Mouse (Mus musculus): Measurements from ENCODE around the gene Tjap1. TPM values are rescaled to one million over a fixed set of nuclear protein-coding genes. Genes with fewer than 3 reads are reported as not detected.
A peak's percentile ranks its signal among the peaks of the same experiment; 100 is the strongest.

The Tjap1 gene
- polyA plus RNA-seq, 1 experiment from 2014 or later: 35.5 TPM

DNA sequence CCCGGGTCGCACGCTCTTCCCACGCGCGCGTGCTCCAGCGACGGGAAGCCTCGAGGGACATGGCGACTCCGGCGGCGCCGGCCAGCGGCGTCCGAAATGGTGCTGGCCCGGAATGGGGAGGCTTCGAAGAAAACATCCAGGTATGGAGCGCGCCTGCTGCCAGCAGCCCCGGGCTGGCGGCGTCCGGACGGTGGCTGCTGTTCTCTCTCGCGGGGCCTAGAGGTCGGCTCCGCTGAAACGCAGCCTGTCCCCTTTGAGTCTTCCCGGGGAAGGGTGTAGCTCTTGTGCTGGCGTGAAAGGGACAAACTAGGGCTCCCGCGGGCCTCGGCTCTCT lies 34.7 kb downstream of the Tjap1 start:
- no peaks in the 10 kb centered on the region for H3K9me3 ChIP-seq (ENCODE audit: control insufficient read depth, low read length)
- WGBS: under 1% methylated on average over 37 of the region's 37 CpGs
- peaks cover 20% of the 10 kb centered on the region for H3K4me1 ChIP-seq (replicated peaks; ENCODE audit: control insufficient read depth, insufficient read depth, low read length)
- H3K4me3 ChIP-seq (replicated peaks; ENCODE audit: low read length): peak overlapping the region; percentile 72
- peaks cover 47% of the 10 kb centered on the region for H3K36me3 ChIP-seq (ENCODE audit: control insufficient read depth, insufficient read depth)
- H3K27ac ChIP-seq (ENCODE audit: low read length): peak overlapping the region; percentile 63
- ATAC-seq: peak; percentile 34; the same call in 1 of the 2 replicates
- H3K27me3 ChIP-seq (replicated peaks; ENCODE audit: control insufficient read depth, insufficient read depth, low read length): no peaks in the 10 kb centered on the region
- peak overlapping the region; percentile 90 for H3K4me2 ChIP-seq (ENCODE audit: low read length)
- H3K9ac ChIP-seq (replicated peaks; ENCODE audit: low read depth, low read length): peak overlapping the region; percentile 89

DNA sequence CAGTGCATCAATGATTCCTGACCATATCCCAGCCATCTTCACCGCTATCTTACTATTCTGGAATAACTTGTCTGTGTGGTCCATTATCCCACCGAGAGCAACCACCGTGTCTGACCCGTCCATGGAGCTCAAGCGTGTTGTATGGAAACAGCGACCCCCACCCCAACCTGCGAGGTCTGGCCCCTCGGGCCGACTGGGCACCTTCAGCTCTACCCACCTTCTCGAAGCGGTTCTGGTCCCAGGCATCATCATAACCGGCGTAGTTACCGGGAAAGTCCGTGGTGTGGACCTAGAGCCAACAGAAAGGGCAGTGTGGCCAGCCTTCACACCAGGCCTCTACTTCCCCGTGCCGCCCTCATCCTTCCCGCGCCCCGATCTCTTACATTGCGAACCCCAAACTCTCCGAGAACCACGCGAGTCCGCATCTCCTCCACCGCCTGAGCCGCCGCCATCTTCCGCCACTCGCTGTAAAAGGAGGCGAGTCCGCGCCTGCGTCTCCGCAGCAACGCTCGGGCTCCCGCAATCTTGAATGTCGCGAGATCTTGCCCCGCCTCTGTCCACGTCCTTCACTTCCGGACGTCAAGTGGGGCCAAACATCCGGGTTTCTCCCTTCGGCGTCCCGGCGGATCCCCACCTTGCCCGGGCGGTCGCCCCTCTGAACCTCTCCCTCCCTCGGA lies 35.2 kb downstream of the Tjap1 start, which contains the start of the genes Polr1c and Yipf3:
Polr1c (minus strand) TSS at position 543 of the 677 bp plus-strand sequence.
Yipf3 (plus strand) TSS at position 569 of the 677 bp plus-strand sequence.
- Histone ChIP-seq H3K9me3 (ENCODE audit: control insufficient read depth, low read length) (no peaks in the 10 kb centered on the region), H3K36me3 (ENCODE audit: control insufficient read depth, insufficient read depth) (peaks cover 52% of the 10 kb centered on the region), H3K4me1 (replicated peaks; ENCODE audit: control insufficient read depth, insufficient read depth, low read length) (peaks cover 18% of the 10 kb centered on the region), H3K4me3 (replicated peaks; ENCODE audit: low read length) (peak within 1 kb of the TSS; percentile 72), H3K27me3 (replicated peaks; ENCODE audit: control insufficient read depth, insufficient read depth, low read length) (no peaks in the 10 kb centered on the region), H3K27ac (ENCODE audit: low read length) (peak within 1 kb of the TSS; percentile 68), H3K9ac (replicated peaks; ENCODE audit: low read depth, low read length) (peak within 1 kb of the TSS; percentile 89), H3K4me2 (ENCODE audit: low read length) (peak within 1 kb of the TSS; percentile 90)
- peak; percentile 96 for ATAC-seq
- WGBS: under 1% methylated on average over 50 of the region's 53 CpGs

DNA sequence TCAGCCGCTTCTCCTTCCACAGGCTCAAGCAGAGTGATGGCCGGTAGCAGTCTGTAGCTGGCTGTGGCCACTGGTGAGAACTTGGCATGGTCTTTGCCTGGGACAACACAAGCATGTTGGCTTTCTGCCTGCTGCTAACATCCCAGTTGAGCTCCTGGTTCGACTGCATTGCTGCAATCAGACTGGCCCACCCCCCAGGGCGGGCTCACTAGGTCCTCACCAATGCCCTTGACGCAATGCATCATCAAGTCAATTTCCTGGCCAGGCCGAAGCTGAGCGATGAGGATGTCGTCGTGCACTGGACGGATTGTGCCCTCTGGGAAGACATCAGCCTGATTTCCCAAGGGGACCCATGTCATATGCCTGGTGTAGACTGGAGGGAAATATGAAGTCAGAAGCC lies 38.2 kb downstream of the Tjap1 start:
- Histone ChIP-seq H3K4me1 (replicated peaks; ENCODE audit: control insufficient read depth, insufficient read depth, low read length) (peaks cover 18% of the 10 kb centered on the region), H3K27ac (ENCODE audit: low read length) (no peak overlapping the region), H3K9me3 (ENCODE audit: control insufficient read depth, low read length) (no peaks in the 10 kb centered on the region), H3K36me3 (ENCODE audit: control insufficient read depth, insufficient read depth) (peaks cover 54% of the 10 kb centered on the region), H3K4me2 (ENCODE audit: low read length) (no peak overlapping the region), H3K27me3 (replicated peaks; ENCODE audit: control insufficient read depth, insufficient read depth, low read length) (no peaks in the 10 kb centered on the region), H3K9ac (replicated peaks; ENCODE audit: low read depth, low read length) (no peak overlapping the region), H3K4me3 (replicated peaks; ENCODE audit: low read length) (no peak overlapping the region)
- no peak for ATAC-seq
- 81% methylated on average over 10 of the region's 10 CpGs for WGBS

DNA sequence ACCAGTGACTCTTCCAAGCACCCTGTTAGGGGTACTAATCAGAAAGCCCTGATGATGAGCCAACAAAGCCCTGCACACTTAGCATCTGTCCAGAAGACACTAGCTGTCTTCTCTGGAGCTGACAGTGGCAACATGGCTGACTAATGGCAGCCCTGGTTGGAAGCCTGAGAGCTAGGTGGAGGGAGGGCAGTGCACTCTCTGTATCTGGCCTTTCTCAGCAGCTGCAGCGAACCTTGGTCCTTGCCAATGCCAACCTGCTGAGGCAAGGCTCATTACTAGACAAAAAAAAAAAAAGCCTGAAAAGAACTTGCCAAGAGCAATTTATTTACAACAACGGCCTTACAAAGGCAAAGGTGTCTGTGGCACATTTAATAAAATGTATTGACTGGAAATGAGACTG lies 39.2 kb downstream of the Tjap1 start:
- 37% methylated on average over 2 of the region's 2 CpGs for WGBS
- no peak for ATAC-seq
- H3K9ac ChIP-seq (replicated peaks; ENCODE audit: low read depth, low read length): no peak overlapping the region
- peaks cover 10% of the 10 kb centered on the region for H3K4me1 ChIP-seq (replicated peaks; ENCODE audit: control insufficient read depth, insufficient read depth, low read length)
- no peaks in the 10 kb centered on the region for H3K9me3 ChIP-seq (ENCODE audit: control insufficient read depth, low read length)
- no peak overlapping the region for H3K4me2 ChIP-seq (ENCODE audit: low read length)
- H3K4me3 ChIP-seq (replicated peaks; ENCODE audit: low read length): no peak overlapping the region
- H3K36me3 ChIP-seq (ENCODE audit: control insufficient read depth, insufficient read depth): peaks cover 63% of the 10 kb centered on the region
- H3K27ac ChIP-seq (ENCODE audit: low read length): no peak overlapping the region
- H3K27me3 ChIP-seq (replicated peaks; ENCODE audit: control insufficient read depth, insufficient read depth, low read length): no peaks in the 10 kb centered on the region

DNA sequence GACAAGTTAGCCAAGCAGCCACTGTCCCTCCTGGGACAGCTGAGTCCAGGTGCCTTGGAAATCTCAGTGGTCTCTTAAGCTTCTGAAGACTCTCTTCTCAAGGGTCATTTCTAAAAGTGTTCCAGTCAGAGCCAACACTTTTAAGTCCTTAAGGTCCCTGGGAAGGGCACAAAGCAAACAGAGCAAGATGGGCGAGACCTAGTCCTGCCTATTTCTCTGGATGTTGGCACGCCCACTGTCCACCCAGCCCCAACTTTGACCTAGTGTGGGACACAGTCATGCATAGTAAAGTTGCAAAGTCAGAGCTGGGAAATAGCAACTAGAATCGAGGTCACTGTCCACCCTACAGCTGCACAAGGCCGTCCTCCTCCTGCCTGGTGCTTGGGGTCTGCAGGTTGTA lies 39.8 kb downstream of the Tjap1 start:
- Histone ChIP-seq H3K4me1 (replicated peaks; ENCODE audit: control insufficient read depth, insufficient read depth, low read length) (peaks cover 8% of the 10 kb centered on the region), H3K27me3 (replicated peaks; ENCODE audit: control insufficient read depth, insufficient read depth, low read length) (no peaks in the 10 kb centered on the region), H3K36me3 (ENCODE audit: control insufficient read depth, insufficient read depth) (peaks cover 64% of the 10 kb centered on the region), H3K4me2 (ENCODE audit: low read length) (no peak overlapping the region), H3K9me3 (ENCODE audit: control insufficient read depth, low read length) (no peaks in the 10 kb centered on the region), H3K27ac (ENCODE audit: low read length) (no peak overlapping the region), H3K4me3 (replicated peaks; ENCODE audit: low read length) (no peak overlapping the region), H3K9ac (replicated peaks; ENCODE audit: low read depth, low read length) (no peak overlapping the region)
- no peak for ATAC-seq
- WGBS: 90% methylated on average over 4 of the region's 4 CpGs

DNA sequence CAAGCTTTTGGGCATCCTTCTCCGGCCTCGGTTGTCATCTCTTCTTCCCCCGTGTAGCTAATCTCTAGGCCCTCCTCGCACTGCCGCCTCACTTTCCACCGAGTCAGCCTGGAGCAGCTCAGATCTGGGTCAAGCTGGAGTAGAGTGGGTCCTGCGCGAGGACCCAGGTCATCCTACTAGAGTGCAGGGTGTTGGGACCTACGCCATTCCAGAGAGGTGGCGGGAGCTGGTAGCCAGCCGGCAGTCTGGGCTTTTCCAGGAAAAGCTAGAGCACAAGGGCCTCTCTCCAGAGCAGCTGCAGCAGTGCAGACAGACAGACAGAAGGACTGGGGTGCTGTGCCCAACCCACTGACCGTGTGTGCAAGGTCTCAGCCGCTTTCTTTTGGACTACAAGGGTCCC lies 40.6 kb downstream of the Tjap1 start:
- Histone ChIP-seq H3K9ac (replicated peaks; ENCODE audit: low read depth, low read length) (no peak overlapping the region), H3K4me1 (replicated peaks; ENCODE audit: control insufficient read depth, insufficient read depth, low read length) (peaks cover 8% of the 10 kb centered on the region), H3K9me3 (ENCODE audit: control insufficient read depth, low read length) (no peaks in the 10 kb centered on the region), H3K27me3 (replicated peaks; ENCODE audit: control insufficient read depth, insufficient read depth, low read length) (no peaks in the 10 kb centered on the region), H3K4me3 (replicated peaks; ENCODE audit: low read length) (no peak overlapping the region), H3K4me2 (ENCODE audit: low read length) (no peak overlapping the region), H3K36me3 (ENCODE audit: control insufficient read depth, insufficient read depth) (peaks cover 66% of the 10 kb centered on the region), H3K27ac (ENCODE audit: low read length) (no peak overlapping the region)
- 84% methylated on average over 13 of the region's 13 CpGs for WGBS
- no peak for ATAC-seq

DNA sequence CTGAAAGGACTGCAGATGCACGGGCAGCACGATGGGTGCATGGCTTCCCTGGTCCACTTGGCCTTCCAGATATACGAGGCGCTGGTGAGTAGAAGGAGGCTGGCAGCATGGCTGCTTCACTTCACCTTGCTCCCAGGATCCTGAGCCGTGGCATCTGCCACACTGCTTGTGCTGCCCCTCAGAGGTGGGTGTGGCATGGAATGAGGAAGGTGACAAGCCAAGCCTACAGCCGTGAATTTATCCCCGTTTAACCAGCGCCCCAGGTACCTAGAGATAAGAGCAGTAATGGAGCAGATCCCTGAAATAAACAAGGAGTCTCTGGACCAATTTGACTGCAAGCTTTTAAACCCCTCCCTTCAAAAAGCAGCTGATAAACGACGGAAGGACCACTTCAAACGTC lies 41.4 kb downstream of the Tjap1 start:
- Histone ChIP-seq H3K4me2 (ENCODE audit: low read length) (no peak overlapping the region), H3K4me3 (replicated peaks; ENCODE audit: low read length) (no peak overlapping the region), H3K4me1 (replicated peaks; ENCODE audit: control insufficient read depth, insufficient read depth, low read length) (peaks cover under 1% of the 10 kb centered on the region), H3K27ac (ENCODE audit: low read length) (no peak overlapping the region), H3K27me3 (replicated peaks; ENCODE audit: control insufficient read depth, insufficient read depth, low read length) (no peaks in the 10 kb centered on the region), H3K9me3 (ENCODE audit: control insufficient read depth, low read length) (no peaks in the 10 kb centered on the region), H3K9ac (replicated peaks; ENCODE audit: low read depth, low read length) (no peak overlapping the region), H3K36me3 (ENCODE audit: control insufficient read depth, insufficient read depth) (peaks cover 74% of the 10 kb centered on the region)
- no peak for ATAC-seq
- WGBS: 81% methylated on average over 11 of the region's 11 CpGs

DNA sequence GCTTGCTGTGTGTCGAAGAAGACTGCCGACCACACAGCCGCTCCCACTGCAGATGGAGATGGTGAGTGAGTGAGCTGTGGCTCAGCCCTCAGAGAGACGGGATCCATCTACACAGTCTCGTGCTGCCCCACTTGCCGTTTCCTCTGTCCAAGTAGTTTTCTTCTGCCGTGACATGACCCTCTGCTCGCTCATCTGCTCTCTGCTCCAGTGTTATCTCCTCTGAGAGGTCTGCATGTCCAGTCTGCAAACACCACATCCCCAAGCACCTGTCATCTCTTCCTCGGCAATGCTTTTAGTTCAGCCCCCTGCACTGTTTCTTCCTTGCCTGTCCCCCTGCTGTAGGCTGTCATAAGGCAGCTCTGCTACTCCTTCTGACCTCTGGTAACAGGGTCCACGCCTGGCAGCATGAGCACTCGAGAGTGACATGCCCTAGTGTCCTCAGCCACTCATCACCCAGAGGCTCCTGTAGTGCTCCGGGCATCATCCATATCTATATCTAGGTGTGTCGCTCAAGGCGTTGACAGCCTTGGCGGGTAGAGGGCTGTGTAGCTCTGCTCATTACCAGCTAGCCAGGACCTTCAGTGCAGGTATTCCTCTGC lies 43.2 kb downstream of the Tjap1 start:
- no peak overlapping the region for H3K4me2 ChIP-seq (ENCODE audit: low read length)
- WGBS: 94% methylated on average over 15 of the region's 15 CpGs
- H3K27me3 ChIP-seq (replicated peaks; ENCODE audit: control insufficient read depth, insufficient read depth, low read length): no peaks in the 10 kb centered on the region
- peaks cover 65% of the 10 kb centered on the region for H3K36me3 ChIP-seq (ENCODE audit: control insufficient read depth, insufficient read depth)
- no peaks in the 10 kb centered on the region for H3K4me1 ChIP-seq (replicated peaks; ENCODE audit: control insufficient read depth, insufficient read depth, low read length)
- no peak overlapping the region for H3K27ac ChIP-seq (ENCODE audit: low read length)
- H3K4me3 ChIP-seq (replicated peaks; ENCODE audit: low read length): no peak overlapping the region
- no peak overlapping the region for H3K9ac ChIP-seq (replicated peaks; ENCODE audit: low read depth, low read length)
- ATAC-seq: no peak
- no peaks in the 10 kb centered on the region for H3K9me3 ChIP-seq (ENCODE audit: control insufficient read depth, low read length)

DNA sequence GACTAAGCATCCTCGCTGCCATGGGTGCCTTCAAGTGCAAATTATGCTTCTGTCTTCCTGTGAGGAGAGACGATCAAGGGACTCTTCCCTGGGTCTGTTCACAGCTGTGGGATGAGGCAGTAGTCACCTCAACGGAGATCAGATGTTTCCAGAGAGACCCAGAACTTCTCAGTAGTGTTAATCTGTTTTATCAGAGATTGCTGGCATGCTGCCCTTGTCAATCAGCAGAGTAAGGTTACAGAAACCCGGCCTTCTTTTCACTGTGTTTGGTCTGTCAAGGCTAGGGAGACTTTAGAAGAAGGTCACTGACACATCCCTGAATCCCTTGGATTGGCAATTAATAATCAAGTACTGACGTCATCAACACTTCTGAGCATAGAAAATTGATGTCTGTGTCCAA lies 45.3 kb downstream of the Tjap1 start:
- Histone ChIP-seq H3K9ac (replicated peaks; ENCODE audit: low read depth, low read length) (no peak overlapping the region), H3K27ac (ENCODE audit: low read length) (no peak overlapping the region), H3K4me2 (ENCODE audit: low read length) (no peak overlapping the region), H3K9me3 (ENCODE audit: control insufficient read depth, low read length) (no peaks in the 10 kb centered on the region), H3K27me3 (replicated peaks; ENCODE audit: control insufficient read depth, insufficient read depth, low read length) (no peaks in the 10 kb centered on the region), H3K36me3 (ENCODE audit: control insufficient read depth, insufficient read depth) (peaks cover 55% of the 10 kb centered on the region), H3K4me1 (replicated peaks; ENCODE audit: control insufficient read depth, insufficient read depth, low read length) (no peaks in the 10 kb centered on the region), H3K4me3 (replicated peaks; ENCODE audit: low read length) (no peak overlapping the region)
- 80% methylated on average over 5 of the region's 5 CpGs for WGBS
- ATAC-seq: no peak

Data from forebrain, embryonic 16.5 days (tissue).